Mouse (Mus musculus) left cerebral cortex, postnatal 36 days (tissue): ENCODE results near the gene Dpf2. TPM values are rescaled to one million over a fixed set of nuclear protein-coding genes. Genes with fewer than 3 reads are reported as not detected.

Source experiments
- DNase-seq, 2 experiments: peaks; one replicate each; pipeline ENCODE4 v3.0.0; 2021 to 2022; ENCODE audit warnings: low spot score in 2 of 2, mixed read lengths in 1 of 2
- intact Hi-C: fragments of 180-260 bp; cut with DNase I; formaldehyde crosslinking; loops from one replicate; pipeline ENCODE4 v1.15.1; 2025
- total RNA-seq, 2 experiments: library from RNA; stranded (reverse); gene quantifications; 2 replicates each; pipeline ENCODE4 v1.2.3; 2021

The Dpf2 gene
- total RNA-seq, 2 experiments from 2014 or later, result 77.5 to 96.5 TPM

DNA sequence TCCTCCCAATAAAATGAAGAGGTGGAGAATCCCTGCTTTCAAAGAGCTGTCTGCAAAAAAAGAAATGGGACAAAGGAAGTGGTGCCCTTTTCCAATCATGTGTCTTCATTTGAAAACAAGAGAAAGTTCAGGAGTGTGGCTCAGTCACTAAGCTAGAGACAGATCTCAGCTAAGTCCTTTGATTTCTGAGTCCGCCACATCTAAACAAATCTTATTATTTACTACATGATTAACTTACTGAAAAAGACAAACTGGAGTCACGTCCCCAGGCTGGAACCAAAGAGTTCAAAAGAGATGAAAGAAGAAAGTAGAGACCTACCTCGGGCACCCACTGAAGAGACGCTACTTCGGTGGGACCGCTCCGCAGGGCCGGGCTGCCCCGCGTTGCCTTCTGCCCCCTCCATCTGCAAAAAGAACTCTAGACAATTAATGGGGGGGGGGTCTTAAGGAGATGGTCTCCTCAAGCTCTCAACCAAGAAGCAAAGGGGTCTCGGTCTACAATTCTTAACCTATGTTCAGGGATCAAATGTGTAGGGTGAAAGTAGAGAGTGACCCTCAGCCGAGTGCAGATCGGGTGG is 38.3 kb downstream of the Dpf2 start:
- DNase-seq, result no peak
- intact Hi-C loops, result loop anchor here (10.0 kb wide), 1 partner anchor 160 kb away; no protein-coding TSS in a partner anchor

DNA sequence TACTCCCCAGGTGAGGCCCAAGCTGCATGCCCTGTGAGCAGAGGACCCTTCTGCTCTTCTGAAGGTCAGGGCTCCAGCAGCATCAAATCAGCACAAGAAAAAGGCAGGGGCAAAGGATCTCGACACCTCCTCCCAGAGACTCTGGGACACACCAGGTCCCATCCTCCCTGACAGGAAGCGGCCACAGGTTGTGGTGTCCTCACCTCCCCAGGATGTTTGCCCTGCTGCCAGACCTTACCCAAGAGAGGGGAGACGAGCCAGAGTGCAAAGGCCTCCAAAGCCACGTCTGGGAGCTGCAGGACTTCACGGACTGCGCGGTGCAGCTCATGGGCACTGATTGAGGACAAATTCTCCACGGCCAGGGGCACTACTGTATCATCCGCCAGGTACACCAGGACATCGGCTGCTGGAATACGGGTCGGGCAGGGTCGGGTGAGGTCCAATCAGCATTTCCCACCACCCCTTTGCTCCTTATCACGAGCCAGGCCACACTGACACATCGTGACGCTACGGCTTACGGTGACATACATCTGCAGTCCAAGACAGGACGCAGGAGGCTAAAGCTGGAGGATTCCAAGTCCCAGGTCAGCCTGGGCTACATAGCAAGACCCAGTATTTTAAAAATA is 39.8 kb downstream of the Dpf2 start:
- intact Hi-C loops, result loop anchor here (10.0 kb wide), 1 partner anchor 158 kb away; no protein-coding TSS in a partner anchor
- DNase-seq, result no peak

DNA sequence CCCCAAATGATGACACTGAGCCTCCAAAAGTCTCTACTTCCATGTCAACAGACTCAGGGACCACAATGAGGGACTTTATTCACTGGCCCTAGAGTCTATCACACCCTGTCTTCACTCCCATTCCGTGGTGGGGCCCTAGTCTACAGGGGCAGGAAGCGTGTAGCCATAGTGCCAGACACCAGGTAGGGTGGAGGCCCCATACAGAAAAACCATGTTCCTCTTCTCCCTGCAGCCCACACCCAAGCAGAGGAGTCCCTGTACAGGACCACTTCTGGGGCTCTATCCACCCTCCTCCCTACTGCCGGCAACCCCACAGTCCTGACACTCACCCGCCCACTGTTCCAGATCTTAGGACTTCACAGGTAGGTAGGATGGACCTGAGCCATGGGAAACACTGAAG is 40.3 kb downstream of the Dpf2 start:
- DNase-seq, result no peak
- intact Hi-C loops, result loop anchor here (10.0 kb wide), 1 partner anchor 158 kb away; no protein-coding TSS in a partner anchor

DNA sequence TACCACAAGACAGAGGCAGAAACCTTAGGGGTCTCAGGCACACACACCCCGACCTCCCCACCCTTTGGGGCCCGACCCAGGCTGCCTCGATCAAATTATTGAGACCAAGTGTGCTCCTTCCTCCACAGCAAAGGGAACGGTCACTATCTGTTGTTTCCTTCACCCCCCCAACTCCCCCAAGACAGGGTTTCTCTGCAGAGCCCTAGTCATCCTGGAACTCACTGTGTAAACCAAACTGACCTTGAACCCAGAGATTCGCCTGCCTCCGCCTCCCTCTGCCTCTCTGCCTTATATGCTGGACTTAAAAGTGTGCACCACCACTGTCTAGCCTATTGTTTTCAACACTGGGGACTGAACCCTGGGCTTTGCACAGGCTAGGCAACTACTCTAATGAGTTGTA is 41.1 kb downstream of the Dpf2 start:
- no peak for DNase-seq
- intact Hi-C loops, result loop anchor here (10.0 kb wide), 1 partner anchor 157 kb away; no protein-coding TSS in a partner anchor

DNA sequence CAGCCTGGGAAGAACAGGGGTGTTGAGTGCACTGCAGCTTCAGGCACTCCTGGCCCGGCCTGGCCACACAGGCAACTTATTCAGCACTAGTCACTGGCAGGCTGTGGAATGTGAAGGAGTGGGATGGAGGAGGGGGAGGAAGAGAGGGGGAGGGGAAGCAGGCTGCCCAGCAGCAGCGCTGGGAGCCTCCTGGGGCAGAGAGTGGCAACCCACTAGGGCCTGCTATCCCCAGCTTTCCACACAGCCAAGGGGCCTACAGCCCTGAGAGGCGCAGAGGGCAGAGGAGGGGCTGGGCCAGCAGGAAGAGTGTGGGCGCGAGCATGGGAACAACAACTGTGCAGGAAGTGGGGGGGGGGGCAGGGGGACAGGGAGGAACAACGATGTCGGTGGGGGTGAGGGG is 41.5 kb downstream of the Dpf2 start:
- no peak for DNase-seq

DNA sequence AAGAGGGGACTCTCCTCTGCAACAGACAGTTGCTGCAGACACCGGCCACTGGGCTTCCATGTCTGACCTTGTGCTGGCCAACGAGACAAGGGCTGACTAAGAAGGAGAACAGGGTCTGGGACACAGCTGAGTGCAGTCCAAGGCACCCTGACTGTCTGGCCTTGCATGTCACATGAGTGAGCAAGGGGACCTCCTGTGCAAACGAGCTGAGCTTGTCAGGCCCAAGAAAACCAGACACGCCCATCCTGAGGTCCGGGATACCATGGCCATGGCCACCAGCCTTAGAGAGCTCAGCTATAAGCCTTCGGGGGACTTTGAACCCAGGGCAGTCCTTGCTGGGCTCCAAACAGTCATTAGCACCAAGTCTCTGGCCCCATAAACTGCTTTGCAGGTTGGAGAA is 44.7 kb downstream of the Dpf2 start:
- no peak for DNase-seq
- intact Hi-C loops, result no loop called here

More for the DNA sequence above, 41.5 kb downstream of the Dpf2 start:
- intact Hi-C loops, result loop anchor here (10.0 kb wide), 1 partner anchor 156 kb away; no protein-coding TSS in a partner anchor

DNA sequence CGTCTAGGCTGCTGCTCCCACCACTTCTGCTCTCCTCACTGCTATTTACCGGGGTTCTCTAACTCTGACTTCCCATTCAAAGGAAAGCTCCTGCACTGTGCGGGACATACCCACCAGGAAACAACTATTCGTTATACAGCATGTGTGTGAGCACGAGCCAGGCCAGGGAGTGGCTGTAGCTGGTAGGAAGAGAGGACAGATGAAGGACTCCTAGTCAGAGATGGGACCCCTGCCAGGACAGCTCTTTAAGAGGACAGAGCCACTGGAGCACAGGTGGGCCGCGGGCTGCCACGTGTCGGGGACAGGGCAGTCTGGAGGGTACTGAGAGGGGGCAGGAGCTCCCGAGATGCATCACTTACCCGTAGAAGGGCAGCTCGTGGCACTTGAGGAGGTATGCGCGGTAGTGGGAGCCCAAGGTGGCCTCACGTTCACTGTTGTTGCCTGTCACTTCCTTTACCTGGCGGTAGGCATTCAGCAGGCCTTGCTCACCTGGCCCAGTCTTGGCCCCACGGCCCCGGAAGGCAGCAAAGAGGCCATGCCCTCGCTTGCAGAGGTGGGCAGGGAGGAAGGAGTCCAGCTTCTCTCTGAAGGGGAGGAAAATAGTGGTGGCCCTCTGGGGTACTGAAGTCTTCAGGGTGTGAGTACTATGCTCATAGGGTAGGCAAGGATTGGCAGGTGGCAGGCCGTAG is 48.0 kb downstream of the Dpf2 start:
- intact Hi-C loops, result no loop called here
- DNase-seq, result no peak

DNA sequence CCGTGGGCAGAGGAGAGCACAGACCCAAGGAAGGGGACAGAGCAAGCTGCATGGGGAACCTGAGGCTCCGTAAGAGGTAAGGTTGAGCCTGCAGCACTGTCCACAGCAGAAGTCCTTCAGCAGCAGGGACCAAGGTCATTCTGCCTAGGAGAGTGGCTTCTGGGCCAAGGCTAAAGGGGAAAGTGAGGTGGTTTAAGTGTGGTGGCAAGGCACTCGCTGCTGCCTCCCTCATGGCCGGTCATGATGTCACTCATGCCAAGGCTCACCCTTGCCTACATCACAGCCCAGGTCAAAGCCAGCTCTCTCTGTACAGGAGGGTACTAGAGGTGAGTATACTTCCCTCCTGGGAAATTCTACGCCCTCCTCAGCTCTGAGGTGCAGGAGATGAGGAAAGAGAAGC is 49.0 kb downstream of the Dpf2 start:
- no peak for DNase-seq
- intact Hi-C loops, result no loop called here

DNA sequence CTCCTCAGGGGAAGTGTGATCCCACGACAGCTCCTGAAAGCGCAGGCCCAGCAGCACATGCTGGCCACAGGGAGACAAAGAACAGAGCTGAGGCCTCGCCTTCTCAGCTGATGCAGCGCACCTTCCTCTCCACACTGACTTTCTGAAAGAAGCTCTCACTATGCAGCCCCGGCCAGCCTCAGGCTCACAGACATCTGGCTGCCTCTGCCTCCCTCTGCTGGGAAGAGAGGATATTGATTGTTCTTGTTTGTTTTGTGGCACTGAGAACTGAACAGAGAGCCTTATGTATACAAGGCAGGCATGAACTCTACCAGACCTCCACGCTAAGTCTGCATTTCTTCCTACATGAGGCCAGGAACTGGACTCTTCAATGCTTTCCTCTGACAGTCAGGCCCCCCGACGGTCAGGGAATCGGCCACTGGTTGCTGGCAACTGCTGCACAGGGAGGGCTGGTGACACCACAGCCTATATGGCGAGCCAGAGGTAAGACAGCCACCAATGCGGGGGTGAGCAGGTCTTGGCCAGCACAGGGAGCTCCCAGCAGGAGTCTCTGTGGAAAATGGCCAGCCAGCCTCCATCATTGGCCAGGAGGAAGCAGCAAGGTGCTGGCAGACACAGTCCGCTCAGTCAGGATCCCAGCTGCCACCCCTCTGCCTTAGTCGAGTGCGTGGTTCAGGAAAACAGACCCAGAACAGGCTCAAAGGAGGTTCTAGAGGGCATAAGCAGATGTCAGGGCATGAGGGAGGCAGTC is 50.3 kb downstream of the Dpf2 start:
- intact Hi-C loops, result no loop called here
- DNase-seq, result no peak

DNA sequence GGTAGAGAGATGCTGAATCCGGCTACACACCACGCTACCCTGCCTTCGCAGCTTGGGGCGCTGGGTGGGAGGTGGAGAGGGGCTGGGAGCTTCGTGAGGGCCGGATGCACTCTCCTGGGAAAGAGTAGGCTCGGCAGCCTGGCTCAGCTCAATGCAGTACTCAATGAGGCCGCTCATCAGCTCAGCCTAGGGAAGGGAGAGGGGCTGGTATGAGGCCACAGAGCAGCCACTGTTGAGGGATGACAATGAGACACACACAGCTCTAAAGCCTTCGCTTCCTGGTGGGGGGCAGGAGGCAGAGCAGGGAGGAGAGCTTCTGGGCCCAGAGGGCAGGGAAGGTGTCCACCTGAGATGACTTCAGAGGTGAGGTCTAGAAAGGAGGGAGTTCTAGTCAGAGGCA is 56.2 kb downstream of the Dpf2 start:
- no peak for DNase-seq
- intact Hi-C loops, result no loop called here

DNA sequence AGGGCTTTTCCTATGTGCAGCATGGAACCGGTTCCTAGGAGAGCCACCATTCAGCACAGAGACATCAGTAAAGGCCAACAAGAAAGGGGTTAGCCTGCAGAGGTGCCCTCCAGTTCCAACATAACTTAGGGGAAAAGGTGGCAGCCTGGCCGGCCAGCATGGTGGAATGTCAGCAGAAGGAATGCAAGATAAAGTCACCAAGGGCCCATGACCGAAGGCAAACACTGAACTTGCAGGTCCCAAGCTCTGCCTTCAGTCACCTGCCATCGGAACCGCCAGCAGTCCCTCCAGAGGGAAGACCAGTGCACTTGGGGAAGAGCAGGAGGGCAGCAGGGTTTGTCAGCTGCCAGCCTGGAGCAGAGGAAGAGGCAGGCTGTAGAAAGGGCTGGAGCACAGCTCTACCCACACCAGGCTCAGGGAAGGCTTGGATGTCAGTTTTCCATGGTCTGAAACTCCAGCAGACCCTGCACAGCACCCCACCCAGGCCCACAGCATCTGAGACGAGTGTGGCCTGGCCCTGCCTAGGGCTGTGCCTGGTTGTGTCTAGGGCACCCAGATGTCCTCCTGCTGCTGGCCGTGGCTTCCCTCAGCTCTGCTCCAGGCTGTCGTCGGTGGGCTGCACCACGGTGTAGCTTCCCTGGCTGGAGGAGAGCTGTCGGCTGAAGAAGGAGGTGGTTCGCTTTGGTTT is 60.6 kb downstream of the Dpf2 start:
- intact Hi-C loops, result no loop called here
- DNase-seq, result no peak

DNA sequence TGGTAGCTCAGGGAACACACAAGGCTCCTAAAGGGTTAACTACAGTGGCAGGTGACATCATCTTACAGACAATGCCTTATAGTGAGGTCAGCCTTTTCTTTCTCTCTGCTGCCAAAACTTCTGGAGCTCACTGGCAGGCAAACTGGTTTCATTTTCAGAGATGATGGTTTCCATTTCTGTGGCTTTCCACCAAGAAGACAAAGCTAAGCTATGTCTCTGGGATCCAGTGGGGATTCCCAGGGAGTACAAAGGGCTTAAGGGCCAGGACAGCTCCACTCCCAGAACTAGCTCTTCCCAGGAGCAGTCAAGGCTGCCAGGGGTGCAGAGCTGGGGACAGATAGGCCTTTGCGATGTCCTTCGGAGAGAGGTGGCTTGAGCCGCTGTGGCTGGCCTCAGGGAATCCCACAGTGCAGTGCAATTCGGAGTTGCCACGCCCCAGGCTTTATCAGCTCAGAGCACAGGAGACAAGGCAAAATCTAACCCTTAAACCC is 61.3 kb downstream of the Dpf2 start:
- no peak for DNase-seq
- intact Hi-C loops, result no loop called here

DNA sequence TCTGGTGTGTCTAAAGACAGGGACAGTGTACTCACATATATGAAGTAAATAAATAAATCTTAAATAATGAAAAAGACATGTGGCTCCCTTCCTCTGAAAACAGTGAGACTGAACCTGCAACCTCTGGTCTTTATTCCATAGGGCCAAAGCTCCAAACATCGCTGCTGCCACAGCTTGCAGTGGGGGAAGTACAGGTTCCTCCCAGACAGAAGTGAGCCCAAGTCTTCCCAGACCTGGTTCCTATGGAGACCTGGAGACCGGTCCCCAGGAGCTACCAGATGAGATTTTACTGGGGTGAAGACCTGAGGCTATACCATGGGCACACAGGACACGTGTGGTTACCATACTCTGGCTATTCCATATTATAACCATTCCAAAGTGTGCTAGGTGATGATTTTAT is 62.0 kb downstream of the Dpf2 start:
- DNase-seq, result no peak
- intact Hi-C loops, result loop anchor here (1.0 kb wide), 1 partner anchor 58 kb away; no protein-coding TSS in a partner anchor

DNA sequence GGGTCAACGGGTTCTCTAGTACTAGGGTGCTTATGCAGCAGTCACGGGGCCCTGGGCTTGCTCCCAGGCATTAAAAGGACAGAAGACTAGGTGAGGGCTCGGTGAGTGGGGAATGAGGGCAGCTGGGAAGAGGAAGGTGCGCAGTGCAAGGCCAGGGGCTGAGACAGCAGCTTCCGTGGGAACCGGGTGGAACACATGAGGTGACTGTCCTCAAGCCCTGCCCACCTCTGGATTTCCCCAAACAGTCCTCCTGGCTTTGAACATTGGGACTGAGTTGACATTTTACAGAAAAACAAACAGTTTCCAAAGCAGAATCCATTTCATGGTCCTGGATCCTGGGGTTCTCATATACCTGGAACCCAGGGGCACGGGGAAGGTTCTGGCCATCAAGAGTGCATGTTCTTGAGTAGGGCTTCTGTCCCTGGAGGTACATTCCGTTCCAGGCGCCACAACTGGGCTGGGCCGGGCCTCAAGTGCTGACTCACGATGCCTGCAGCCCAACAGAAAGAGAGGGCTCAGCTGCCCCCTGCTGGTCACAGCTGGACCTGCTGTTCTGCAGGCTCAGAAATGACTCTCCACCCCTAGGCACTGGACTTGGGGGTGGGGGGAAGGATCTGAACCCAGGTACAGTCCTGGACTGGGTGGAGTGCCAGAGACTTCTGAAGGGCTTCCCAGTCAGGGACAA is 62.8 kb downstream of the Dpf2 start:
- DNase-seq, result peak; percentile 91 to 94
- intact Hi-C loops, result loop anchor here (1.0 kb wide), 1 partner anchor 57 kb away; no protein-coding TSS in a partner anchor

DNA sequence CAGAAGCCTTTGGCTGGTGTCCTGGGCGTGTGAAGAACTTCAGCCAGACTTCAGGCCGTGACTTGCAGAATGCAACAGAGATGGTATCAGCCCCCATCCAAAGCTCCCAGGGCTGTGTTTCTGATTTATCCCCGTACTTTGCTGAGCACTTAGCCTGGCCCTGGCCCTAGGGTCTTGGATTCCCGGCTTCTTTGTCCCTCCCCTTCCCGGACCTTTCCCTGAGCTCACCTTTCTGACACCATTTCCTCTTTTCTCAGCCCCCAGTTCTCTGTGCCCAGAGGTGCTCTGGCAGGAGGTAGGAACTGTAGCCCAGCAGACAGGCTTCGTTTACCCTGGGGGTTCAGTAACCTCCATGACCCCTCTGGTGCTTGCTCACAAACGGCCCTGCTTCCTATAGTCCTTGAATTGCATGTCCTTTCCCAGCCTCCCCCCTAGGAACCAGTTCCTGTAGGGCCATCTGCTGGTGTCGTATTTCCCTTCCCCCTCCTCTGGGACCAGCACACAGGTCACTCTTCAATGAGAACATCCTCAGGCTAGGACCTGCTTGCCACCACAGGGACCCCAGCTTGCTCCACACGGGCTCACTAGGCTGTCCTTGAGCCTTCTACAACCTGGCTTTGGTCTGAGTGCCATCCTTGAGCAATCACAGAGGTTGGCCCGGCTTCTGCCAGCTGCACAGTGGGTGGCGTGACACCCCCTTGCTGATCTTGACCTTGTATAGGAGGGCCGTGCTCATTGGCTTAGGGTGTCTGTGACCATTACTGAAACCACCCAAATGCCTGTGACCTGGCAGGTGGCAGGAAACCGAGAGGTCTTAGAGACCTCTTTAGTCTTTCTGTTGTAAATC is 63.8 kb downstream of the Dpf2 start:
- no peak for DNase-seq
- intact Hi-C loops, result no loop called here

DNA sequence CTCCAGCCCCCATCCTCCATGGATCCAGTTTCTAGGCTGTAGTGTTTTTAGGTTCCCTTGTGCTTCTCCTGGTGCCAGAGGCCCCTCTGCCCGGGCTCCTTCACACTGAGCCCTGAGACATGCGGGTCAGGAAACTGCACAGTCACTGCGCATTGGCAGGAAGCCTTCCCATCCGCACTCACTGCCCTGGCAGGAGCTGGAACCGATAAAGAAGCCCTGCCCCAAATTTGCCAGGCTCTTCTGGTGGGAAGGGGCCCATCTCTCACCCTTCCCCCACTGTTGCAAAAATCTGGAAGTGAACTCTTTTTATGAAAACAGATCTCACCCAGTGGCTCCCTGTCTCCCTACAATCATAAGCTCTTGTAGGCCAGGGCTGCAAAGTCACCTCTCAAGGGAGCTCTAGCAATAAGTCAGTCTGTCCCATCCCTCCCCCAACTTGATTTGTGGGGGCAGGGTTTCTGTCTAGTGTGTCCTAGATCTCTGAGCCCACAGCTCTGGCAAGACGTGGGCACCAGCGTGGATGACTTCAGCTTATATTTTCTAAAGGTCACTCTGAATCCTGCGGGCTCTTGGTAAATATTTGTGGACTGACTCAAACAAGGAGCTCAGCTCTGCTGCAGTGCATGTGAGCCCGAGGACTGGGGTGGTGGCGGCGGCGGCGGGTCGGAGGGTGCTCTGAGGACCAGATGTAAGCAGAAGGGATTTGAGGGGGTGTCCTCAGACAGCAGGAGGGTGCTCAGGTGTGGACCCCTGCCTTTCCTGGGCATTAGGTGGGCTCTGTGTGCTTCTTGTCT is 64.6 kb downstream of the Dpf2 start:
- intact Hi-C loops, result no loop called here
- peak; percentile 53 to 58 for DNase-seq

DNA sequence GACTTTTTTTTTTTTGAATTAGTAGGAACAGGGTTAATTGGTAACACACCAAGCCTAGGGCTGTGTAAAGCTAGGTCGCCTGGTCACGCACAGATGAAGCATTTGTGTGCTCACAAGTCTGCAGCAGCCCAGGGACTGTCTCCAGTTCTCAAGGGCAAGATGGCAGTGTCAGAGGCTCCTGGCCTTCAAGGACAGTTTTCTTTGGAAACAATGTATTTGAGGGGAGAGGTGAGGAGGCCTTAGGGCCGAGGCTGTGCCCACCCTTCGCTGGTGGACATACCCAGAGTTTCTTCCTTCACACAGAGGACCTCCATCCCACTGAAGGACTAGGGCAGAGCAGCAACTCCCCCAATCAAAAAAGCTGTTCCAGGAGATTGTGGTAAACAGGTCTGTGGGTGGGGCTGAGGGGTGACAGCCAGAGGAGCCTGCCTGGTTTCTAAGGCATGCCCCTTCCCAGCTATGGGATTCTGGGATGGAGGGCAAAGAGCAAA is 65.5 kb downstream of the Dpf2 start:
- intact Hi-C loops, result loop anchor here (2.0 kb wide), 1 partner anchor 35 kb away; no protein-coding TSS in a partner anchor
- DNase-seq, result no peak
